Mouse (Mus musculus): ENCODE measurements around the gene 2310033P09Rik. TPM values are rescaled to one million over a fixed set of nuclear protein-coding genes. Genes with fewer than 3 reads are reported as not detected.

The 2310033P09Rik gene
- polyA plus RNA-seq, 2 experiments from 2014 or later: 17.5 to 18.7 TPM

GRCm38 (mm10) chr11:59230144-59230760 lies 22.1 kb downstream of the 2310033P09Rik start:
- no peak for ATAC-seq

- ATAC-seq: no peak
These were observed 24.7 kb downstream of the 2310033P09Rik start for GRCm38 (mm10) chr11:59232797-59233196.

GRCm38 (mm10) chr11:59238525-59239427 lies 30.7 kb downstream of the 2310033P09Rik start:
- no peak for ATAC-seq

- ATAC-seq: no peak
These were observed 31.3 kb downstream of the 2310033P09Rik start for GRCm38 (mm10) chr11:59239428-59239785.

- ATAC-seq: no peak
These were observed 31.7 kb downstream of the 2310033P09Rik start for GRCm38 (mm10) chr11:59239796-59240195.

- no peak for ATAC-seq
These were observed 33.7 kb downstream of the 2310033P09Rik start for GRCm38 (mm10) chr11:59241841-59242240.

GRCm38 (mm10) chr11:59243856-59244255 lies 35.7 kb downstream of the 2310033P09Rik start:
- no peak for ATAC-seq

- no peak for ATAC-seq
These were observed 40.0 kb downstream of the 2310033P09Rik start for GRCm38 (mm10) chr11:59248101-59248500.

- no peak for ATAC-seq
These were observed 51.5 kb downstream of the 2310033P09Rik start for GRCm38 (mm10) chr11:59259647-59260046.

Other genes starting within 250 kb of the 2310033P09Rik start
- 10 to 100 TPM; 18.5 to 22.2 TPM for gene Trim11, start 230.2 kb upstream of the 2310033P09Rik start, polyA plus RNA-seq (2017; shearing (Covaris generic))
- gene Obscn, start 71.9 kb upstream of the 2310033P09Rik start, polyA plus RNA-seq (2017; shearing (Covaris generic)): not detected
- 1 to 10 TPM; 1.3 to 1.8 TPM for gene Iba57, start 44.6 kb upstream of the 2310033P09Rik start, polyA plus RNA-seq (2017; shearing (Covaris generic))
- not detected for gene Gjc2, start 25.1 kb upstream of the 2310033P09Rik start, polyA plus RNA-seq (2017; shearing (Covaris generic))
- gene Guk1, start 16.1 kb upstream of the 2310033P09Rik start, polyA plus RNA-seq (2017; shearing (Covaris generic)): 10 to 100 TPM; 60.2 to 63.5 TPM
- gene Mrpl55, start 5.8 kb upstream of the 2310033P09Rik start, polyA plus RNA-seq (2017; shearing (Covaris generic)): 10 to 100 TPM; 49.4 to 50.0 TPM
- gene Arf1, start 19.9 kb downstream of the 2310033P09Rik start, polyA plus RNA-seq (2017; shearing (Covaris generic)): 100 to 1,000 TPM; 301 to 312 TPM
- under 1 TPM in 1 of 2 experiments, not detected in 1; 0.20 TPM for gene Wnt3a, start 82.4 kb downstream of the 2310033P09Rik start, polyA plus RNA-seq (2017; shearing (Covaris generic))
- not detected for gene Wnt9a, start 98.6 kb downstream of the 2310033P09Rik start, polyA plus RNA-seq (2017; shearing (Covaris generic))
- gene Prss38, start 167.3 kb downstream of the 2310033P09Rik start, polyA plus RNA-seq (2017; shearing (Covaris generic)): not detected
- 1 to 10 TPM; 3.9 to 5.3 TPM for gene Jmjd4, start 241.7 kb downstream of the 2310033P09Rik start, polyA plus RNA-seq (2017; shearing (Covaris generic))
- 10 to 100 TPM; 53.7 to 59.5 TPM for gene Snap47, start 242.9 kb downstream of the 2310033P09Rik start, polyA plus RNA-seq (2017; shearing (Covaris generic))